Mouse (Mus musculus) erythroblast, adult 5-6 weeks (primary cell): Measurements from ENCODE around the gene Arhgef3. TPM values are rescaled to one million over a fixed set of nuclear protein-coding genes. Genes with fewer than 3 reads are reported as not detected.

Experiments
- ATAC-seq: replicated peaks from 2 replicates; pipeline ENCODE4 v1.8.0; 2016; ENCODE audit warnings: moderate number of reproducible peaks, mild to moderate bottlenecking, moderate TSS enrichment, inconsistent platforms; ENCODE audit not compliant: poor library complexity, low FRiP score, severe bottlenecking
- total RNA-seq, 2 experiments: library from RNA; stranded (forward) in 1 of 2; stranded (reverse) in 1 of 2; fragments of 150-400 nt in 1 of 2; fragments of 200-764, 138-1000 nt in 1 of 2; gene quantifications; 2 replicates each; pipeline versions ENCODE4 v1.2.3 to v1.2.4; 2015 to 2017; ENCODE audit warnings: low replicate concordance in 2 of 2

Arhgef3 gene
- total RNA-seq, 2 experiments from 2014 or later, result 7.7 to 8.3 TPM

DNA sequence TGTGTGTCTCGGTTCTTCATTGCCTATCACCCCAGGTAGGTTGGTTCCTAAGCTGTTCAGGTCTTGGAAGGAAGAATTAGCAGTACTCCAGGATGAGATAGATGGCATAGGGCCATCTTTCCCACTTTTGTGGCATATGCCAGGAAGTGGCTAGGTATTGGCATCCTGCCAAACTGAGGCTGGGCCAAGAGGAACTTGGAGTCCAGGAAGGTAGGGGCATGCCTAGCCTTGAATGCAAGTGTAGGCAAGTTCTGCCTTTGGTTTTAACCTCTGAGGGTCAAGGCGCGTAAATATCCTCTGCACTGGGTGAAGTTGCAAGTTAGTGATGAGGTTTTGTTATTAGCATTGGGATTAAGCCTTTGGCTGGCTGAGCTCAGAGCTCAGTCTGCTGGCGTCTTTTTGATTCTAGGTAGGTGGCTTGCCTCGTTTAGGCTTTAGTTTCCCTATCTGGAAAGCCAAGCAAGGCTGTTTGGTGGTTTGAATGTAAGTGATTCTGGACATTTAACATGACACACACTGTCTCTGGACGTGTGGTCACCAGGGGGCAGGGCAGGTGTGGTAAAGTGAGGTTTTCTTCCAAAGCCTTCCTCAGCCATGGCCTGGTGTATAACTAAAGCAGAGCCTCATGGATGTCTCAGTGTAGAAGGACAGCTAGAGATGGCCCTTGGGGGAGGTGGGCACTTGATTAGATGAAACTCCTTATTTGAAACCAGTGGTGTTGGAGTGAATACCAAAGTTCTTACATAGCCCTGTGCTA, 5.8 kb upstream of the Arhgef3 start:
- no peak for ATAC-seq

DNA sequence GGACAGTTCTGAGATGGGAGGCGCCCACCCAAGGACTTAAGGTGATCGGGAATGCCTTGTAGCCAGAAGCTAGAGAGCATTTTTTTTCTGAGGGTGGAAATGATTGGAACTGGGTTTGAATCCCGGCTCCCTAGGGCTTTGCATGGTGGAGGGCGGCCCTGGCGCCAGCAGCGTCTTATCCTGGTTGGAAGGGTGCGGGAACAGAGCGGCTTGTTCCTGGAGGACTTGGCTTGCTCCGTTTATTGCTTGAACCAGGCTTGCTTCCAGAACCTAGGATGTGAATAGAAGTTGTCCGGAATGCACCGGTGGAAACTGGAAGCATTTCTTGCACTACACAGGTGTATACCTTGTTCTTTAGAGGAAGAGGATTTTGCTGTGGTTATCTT, 569 bp downstream of the Arhgef3 start:
- no peak for ATAC-seq

DNA sequence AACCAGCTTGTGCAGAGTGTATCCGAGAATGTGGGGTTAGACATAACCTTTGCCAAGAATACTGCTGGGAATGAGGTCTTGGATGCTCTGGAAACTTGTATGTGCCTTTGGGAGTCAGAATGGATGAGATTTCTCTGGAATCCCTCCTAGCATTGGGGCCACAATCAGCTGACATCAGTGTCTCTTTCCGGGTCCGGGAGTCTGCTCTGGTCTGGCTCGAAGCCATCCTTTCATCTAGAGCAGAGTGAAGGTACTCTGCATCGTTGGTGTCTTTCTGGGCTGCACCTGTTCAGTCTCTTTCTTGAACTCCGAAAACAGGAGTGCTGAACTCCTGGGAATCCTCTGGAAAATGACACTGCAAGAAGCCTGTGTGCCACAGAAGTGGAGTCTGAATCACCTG, 1.3 kb downstream of the Arhgef3 start:
- ATAC-seq, result no peak

DNA sequence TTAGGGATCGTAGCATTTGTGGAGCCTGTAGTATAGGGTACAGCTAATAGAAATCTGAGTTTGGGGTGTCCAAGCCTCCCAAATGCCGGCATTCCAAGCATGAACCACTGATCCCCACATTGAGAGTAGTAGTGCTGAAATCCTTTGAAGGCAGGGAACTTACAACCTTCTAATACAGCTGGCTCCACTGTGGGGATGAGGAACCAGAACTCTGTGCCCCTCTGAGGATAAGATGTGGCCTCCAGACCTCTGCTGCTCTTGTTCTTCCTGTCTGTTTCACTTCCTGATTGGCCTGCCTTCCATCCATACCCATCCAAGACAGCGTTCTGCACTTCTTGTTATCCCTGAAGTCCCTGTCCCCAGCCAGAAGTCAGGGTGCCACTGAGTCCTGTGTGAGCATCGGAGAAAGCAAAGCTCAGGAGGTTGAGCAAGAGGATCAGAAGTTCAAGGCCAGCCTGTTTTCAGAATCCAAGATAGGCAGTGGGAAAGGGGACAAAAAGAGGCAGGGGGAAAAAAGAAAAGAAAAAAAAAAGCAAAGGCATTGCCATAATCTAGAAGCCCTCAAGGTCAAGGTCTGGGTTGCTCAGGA, 2.0 kb downstream of the Arhgef3 start:
- no peak for ATAC-seq

DNA sequence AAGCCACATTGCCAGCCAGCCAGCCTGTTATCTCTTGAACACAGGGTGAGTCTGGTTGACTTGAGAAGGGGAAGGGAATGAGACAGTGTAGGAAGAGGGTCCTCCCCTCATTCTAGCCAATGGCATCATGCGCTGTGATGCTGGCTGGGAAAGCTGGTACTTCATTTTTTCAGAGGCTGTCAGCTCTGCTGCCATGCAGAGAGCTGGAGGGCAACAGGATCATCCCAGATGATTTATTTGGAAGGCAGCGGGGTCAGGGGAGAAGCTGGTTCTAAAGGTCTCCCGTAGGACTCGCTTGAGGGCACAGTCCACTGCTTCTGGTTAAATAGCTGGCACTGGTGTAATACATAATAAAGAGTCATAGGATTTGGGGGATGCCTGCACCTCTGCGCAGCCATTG, 3.8 kb downstream of the Arhgef3 start:
- no peak for ATAC-seq

DNA sequence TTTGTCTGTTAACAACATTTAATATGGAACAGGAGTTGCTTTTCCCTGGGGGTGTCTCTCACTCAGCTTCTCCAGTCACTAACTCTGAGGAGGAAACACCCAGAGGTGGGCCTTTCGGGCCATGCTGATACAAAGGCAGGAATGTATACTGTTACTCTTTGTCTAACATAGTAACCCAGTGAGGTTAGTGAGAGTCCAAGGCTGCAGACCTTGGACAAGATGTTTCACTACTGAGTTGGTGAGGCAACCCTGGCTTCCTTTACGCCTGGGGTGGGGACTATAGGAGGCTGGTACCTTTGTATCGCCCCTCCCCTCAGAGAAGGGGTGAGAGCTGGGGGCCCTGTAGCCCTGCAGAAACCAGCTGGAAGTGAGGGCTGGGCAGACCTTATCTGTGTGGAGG, 7.9 kb downstream of the Arhgef3 start:
- no peak for ATAC-seq

DNA sequence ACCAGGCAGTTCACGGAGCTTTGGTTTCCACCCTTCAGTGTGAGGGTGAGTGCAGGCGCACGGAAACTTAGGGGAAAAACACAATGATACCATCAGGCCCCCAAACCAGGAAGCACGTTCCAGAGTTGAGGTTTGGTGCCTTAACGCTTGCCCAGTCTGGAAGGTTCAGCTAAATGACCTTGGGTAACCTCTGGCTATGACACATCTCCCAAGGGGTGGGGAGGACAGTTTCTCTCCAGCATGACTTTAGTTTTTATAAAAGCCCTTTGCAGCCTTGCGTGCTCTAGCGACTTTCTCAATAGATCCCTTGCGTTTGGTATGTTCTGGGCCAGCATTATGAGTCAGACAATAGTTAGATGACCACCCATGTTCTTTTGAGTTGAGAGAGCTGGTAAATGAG, 8.8 kb downstream of the Arhgef3 start:
- no peak for ATAC-seq

DNA sequence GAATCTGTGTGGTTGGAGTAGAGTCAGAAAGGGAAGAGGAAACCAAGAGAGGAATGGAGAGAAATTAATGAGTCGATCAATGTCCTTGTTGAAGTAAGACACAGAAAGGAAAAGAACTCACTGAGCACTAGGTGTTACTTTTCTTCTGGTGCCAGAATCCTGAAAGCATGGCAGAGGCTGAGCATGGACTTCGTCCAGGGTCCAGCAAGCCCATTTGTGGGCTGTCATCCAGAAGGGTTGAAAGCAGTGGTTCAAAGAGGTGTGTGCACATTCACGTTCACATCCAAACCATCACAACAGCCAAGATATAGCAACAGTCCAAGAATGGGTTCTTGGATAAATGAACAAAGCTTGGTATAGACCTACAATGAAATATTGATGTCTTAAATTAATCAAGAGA, 15.3 kb downstream of the Arhgef3 start:
- ATAC-seq, result no peak

DNA sequence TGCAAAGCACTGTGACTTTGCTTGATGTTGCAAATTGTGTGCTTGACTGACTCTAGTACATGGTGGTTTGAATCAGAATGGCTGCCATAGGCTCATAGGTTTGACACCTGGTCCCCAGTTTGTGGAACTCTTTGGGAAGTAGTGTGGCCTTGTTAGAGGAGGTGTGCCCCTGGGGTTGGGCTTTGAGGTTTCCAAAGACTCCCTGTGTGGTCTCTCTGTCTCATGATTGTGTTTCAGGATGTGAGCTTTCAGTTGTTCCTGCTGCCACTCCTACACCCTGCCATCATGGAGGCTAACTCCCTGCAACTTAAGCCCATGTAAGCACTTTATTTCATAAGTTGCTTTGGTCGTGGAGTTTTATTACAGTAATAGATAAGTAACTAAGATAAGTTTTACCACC, 16.0 kb downstream of the Arhgef3 start:
- no peak for ATAC-seq

DNA sequence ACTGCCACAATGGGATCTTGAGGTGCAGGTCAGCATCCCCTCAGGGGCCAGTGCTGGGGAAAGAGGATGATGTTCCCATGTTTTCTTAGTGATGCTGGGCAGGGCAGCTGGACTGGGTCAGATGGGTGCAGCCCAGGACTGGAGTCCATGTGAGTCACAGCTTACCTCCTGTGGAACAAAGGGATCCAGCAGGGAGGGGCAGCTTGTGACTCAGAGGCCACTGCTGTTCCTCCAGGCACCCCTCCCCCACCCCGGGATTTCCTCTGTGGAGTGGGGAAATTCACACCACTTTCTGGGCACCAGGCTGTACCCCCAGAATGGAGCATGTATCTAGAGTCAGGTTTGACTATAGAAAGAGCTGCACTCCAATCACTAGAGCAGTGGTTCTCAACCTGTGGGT, 16.8 kb downstream of the Arhgef3 start:
- ATAC-seq, result no peak

DNA sequence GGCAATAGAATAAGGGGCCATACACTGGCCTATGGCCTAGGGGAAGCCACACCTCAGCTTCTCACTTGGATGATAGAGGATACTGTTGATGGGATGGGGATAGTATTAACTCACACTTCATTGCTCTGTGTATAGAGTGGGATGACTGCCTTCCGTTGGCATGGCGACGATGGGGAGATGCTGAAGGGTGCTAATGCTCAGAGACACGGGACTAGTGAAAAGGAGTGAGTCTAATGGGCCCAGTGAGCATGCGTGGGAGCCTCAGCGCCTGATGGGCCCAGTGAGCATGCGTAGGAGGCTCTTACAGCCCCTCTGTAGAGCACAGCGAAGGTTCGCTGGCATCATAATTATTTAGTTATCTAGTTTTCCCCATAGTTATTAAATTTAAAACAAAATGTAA, 24.2 kb downstream of the Arhgef3 start:
- ATAC-seq, result no peak

DNA sequence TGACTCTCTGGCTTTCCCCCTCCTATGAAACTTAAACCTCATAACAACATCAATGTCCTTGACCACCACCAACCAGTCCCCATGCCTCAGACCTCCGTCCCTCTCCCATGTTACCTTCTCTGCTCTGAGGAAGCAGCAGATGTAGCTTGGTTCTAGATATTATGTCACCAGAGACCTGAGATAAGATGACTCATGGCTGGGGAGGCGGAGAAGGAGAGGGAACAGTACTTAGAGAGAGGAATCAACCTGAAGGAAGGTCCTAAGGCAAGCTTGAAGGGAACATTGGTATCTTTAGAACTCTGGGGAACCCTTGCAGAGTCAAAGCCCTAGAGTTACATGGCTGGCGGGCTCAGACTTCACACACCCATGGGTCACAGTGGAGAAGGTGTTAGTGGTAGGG, 25.3 kb downstream of the Arhgef3 start:
- ATAC-seq, result no peak

DNA sequence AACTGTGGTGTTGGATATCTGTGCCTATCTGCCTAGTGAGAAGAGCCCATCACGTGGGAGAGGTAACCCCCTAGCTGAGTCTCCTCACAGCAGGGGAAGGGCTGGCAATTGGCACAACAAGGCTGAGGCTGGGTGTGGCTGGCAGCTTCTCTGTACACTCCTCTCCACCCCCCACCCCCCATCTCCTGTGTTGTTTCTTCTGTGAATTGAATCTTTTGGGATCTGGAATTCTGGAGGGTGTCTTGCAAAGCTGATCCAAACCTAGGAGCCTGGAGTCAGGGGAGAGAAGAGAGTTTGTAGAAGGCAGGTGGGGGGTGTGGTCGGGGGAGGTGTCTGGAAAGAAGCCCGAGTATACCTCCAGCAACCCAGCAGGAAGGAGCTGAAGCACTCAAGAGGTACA, 26.8 kb downstream of the Arhgef3 start:
- ATAC-seq, result no peak

DNA sequence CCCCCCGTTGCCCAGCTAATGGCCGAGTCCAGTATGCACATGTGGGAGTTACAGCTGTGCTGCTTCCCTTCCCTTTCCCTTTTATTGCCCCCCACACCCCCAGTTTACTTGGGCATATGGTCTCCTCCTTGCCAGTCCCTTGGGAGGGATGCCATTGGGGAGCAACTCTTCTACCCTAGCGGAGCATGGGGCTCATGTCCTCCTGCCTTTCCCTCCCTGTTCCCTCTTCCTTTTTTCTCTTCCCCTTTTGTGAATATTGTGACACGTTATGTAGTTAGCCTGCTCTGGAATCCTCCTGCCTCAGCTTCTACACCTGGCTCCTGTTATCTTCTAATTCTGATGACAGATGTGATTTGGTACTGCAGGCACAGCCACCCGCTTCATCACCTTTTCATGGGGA, 28.0 kb downstream of the Arhgef3 start:
- ATAC-seq, result no peak

DNA sequence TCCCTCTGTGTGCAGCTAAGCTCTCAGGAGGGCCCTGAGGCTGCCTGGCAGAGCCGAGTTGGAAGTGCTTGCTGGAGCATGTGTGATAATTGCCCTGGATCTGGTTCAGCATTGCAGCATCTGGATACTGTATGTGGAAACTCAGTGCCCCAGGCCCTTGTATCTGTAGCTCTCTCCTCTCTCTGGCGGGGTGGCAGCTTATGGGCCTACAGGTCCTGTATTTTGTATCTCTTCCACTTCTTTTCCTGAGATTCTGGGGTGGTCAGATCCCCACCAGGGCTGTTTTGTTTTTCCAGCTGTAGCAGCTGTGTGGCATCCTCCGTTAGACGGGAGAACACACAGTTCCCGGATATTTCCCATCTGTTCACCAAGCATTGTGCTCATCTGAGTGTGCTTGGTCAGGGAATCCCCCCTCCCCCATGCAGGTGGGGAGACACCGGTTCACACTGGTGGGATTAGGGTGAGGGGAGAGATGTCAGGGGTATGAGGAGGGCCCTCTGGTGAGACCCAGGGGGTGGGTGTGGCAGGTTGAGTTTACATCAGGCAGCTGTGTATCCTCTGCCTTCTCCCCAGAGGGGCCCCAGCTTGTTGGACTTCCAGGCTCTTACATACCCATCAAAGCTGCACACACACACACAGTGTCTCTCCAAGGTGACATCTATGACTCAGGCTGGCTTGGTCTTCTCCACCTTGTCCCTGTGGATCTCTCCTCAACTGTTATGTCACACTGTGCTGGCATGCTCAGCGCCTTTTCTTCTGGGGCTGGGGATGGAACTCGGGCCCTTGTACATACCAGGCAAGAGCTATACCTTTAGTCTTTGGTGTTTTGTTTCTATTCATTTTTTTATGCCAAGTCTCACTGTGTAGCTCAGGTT, 30.7 kb downstream of the Arhgef3 start:
- no peak for ATAC-seq

DNA sequence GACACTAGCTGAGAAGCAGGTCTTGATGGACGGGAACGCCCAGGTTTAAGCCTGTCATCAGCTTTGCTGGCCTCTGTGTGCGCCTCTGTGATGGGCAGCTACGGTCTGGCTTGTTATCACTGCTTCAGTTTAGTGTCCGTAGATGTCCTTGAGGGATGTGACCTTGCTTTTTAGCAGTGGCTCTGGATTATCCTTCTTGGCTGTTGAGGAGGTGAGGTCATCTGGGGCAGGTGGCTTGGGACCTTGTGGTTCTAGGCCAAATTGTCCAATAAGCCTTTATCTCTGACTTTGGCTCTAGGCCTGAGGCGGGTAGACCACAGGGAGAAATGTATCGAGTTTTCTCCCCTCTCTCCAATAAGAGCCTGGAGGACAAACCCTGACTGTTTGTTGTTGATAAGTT, 33.0 kb downstream of the Arhgef3 start:
- ATAC-seq, result no peak

DNA sequence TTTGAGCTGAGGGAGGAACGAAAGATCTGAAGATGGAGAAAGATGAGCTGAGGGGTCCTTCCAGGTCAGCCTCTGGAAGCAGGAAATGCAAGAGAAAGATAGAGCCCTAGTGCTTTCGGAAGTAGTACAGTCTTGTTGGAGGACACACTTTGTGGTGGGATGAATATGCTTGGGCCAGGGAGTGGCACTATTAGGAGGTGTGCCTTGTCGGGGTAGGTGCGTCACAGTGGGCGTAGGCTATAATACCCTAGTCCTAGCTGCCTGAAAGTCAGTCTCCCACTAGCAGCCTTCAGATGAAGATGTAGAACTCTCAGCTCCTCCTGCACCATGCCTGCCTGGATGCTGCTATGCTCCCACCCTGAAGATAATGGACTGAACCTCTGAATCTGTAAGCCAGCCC, 34.7 kb downstream of the Arhgef3 start:
- no peak for ATAC-seq

DNA sequence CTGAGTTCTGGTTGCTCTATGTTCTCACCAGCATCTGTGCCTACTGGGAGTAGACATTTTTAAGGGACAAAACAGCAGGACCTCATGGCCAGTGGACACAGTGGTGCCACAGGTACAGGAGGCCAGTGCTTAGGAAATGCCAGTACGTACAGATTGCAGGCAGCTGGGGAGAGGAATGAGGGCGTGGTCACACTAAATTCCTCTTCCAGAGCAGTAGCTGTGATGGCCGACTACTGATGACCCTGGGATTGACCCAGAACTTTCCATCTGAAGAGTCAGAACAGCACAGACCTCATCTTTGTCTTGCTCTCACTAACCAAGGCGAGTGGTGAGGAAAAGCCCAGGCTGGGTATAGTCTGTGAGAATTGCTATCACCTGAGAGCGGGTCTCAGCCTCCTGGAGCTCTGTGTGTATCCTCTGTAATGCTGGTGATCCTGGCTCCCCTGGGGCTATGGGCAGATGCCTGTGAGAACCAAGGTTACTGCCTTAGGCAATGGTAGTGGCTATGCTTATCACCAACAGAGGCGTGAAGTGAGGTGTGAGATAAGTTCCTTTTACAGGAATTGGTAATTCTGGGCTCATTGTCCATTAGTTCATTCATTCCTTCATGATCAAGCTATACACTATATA, 35.4 kb downstream of the Arhgef3 start:
- no peak for ATAC-seq

DNA sequence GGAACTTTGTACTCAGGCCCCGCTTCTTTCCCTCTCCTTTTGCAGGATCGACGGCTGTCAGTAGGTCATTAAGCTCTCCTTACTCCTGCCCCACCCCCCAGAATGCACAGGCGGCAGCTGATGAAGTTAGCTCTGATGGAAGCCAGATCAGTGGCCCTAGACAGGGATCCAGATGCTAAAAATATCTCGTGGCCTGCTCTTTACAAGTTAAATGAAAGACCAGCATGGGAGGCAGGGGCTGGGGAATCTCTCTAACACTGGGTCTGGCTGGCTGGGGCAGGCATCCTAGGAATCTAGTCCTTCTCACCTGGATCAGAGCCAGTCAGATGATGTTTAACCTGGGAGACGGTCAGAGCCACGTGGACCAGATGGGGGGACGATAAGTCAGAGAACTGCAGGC, 36.7 kb downstream of the Arhgef3 start:
- ATAC-seq, result no peak

DNA sequence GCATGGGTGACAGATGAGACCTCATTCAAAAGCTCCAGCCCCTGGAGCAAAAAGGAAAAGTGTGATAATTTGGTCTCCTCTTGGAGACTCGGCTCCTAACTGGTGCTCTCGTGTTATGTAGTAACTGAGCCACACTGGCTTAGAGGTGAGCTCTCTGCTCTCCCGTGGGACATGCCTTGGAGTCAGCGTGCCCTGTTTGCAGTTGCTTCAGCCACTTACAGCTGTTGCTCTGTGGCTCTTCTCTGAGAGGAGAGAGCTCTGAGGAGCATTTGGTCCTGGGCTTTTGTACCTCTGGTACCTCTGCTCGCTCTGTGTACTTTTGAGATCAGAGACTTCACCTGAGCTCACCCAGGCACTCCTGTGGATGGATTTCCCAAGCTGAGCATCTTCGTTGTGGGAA, 40.4 kb downstream of the Arhgef3 start:
- no peak for ATAC-seq

DNA sequence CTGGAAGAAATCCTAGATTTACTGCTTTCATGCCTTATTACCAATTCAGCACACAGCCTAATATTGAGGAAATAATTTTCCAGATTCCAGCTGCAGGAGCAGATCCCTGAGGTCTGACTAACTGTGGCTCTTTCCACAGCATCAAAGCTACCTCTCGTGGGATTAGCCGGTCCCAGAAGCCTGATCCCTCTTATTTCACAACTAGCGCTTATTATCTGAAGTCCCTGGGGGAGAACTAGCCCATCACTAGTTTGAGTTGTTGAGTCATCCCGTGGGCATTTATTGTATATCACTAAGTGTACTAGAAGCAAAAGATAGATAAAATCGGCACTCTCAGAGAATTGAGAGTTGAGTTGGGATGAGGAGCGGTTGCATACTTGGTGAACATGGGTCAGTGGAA, 41.3 kb downstream of the Arhgef3 start:
- no peak for ATAC-seq
